Mouse (Mus musculus) cerebellum, adult 11 months (tissue): Measurements from ENCODE around the gene Denr.

Experiments used
- DNase-seq: peaks from one replicate; pipeline ENCODE4 v3.0.0; 2022

The Denr gene

GRCm38 (mm10) chr5:123973299-123974178, 66.6 kb downstream of the Denr start, which contains the start of gene Hip1r:
Hip1r (plus strand) TSS chr5:123973628.
- DNase-seq, result peak; percentile 75

- DNase-seq, result peak; percentile 37
Observed at GRCm38 (mm10) chr5:123974179-123974485, 67.2 kb downstream of the Denr start.

- no peak for DNase-seq
Observed at GRCm38 (mm10) chr5:123974616-123975111, 67.7 kb downstream of the Denr start.

GRCm38 (mm10) chr5:123975668-123976180, 68.7 kb downstream of the Denr start:
- no peak for DNase-seq

- DNase-seq, result no peak
Observed at GRCm38 (mm10) chr5:123977231-123977630, 70.3 kb downstream of the Denr start.

GRCm38 (mm10) chr5:123978131-123978530, 71.2 kb downstream of the Denr start:
- no peak for DNase-seq
